Mouse (Mus musculus) MEL (cell line): Measurements from ENCODE around the gene Myg1.

Experiments
- CTCF ChIP-seq, 3 experiments: IDR thresholded peaks in 2 of 3; conservative IDR thresholded peaks in 1 of 3; 2 replicates each; pipeline ENCODE4 v1.5.1; 2011 to 2012; ENCODE audit warnings: low read length in 3 of 3, low read depth in 2 of 3, mild to moderate bottlenecking in 2 of 3, improper control_type of control experiment in 1 of 3, inconsistent platforms in 1 of 3, mixed read lengths in 1 of 3, moderate library complexity in 1 of 3; ENCODE audit not compliant: control insufficient read depth in 1 of 3, insufficient read depth in 1 of 3, poor library complexity in 1 of 3, severe bottlenecking in 1 of 3
- EP300 ChIP-seq, 2 experiments: IDR thresholded peaks; 2 replicates each; pipeline ENCODE4 v1.6.1; 2011; ENCODE audit warnings: improper control_type of control experiment in 2 of 2, low read length in 2 of 2, low read depth in 1 of 2, mild to moderate bottlenecking in 1 of 2
- GATA1 ChIP-seq: IDR thresholded peaks from 2 replicates; pipeline ENCODE4 v1.6.1; 2011; ENCODE audit warnings: low read depth, low read length, improper control_type of control experiment
- MEF2A ChIP-seq: IDR thresholded peaks from 2 replicates; pipeline ENCODE4 v1.6.1; 2014; ENCODE audit warnings: low read depth, mild to moderate bottlenecking, inconsistent platforms, low read length, improper control_type of control experiment; ENCODE audit not compliant: poor library complexity, insufficient replicate concordance, severe bottlenecking; ENCODE audit errors: extremely low read depth
- NRF1 ChIP-seq: IDR thresholded peaks from 2 replicates; pipeline ENCODE4 v1.6.1; 2014; ENCODE audit warnings: low read depth, mild to moderate bottlenecking, inconsistent platforms, low read length, improper control_type of control experiment, moderate library complexity; ENCODE audit not compliant: poor library complexity, insufficient read depth, severe bottlenecking
- TBP ChIP-seq: IDR thresholded peaks from 2 replicates; pipeline ENCODE4 v1.8.0; 2011; ENCODE audit warnings: low read depth, low read length, improper control_type of control experiment
- USF2 ChIP-seq, 2 experiments: IDR thresholded peaks; 2 replicates each; pipeline ENCODE4 v1.6.1; 2011 to 2012; ENCODE audit warnings: improper control_type of control experiment in 2 of 2, low read length in 2 of 2, borderline replicate concordance in 1 of 2, inconsistent platforms in 1 of 2, low read depth in 1 of 2, mild to moderate bottlenecking in 1 of 2; ENCODE audit not compliant: insufficient read depth in 1 of 2

DNA sequence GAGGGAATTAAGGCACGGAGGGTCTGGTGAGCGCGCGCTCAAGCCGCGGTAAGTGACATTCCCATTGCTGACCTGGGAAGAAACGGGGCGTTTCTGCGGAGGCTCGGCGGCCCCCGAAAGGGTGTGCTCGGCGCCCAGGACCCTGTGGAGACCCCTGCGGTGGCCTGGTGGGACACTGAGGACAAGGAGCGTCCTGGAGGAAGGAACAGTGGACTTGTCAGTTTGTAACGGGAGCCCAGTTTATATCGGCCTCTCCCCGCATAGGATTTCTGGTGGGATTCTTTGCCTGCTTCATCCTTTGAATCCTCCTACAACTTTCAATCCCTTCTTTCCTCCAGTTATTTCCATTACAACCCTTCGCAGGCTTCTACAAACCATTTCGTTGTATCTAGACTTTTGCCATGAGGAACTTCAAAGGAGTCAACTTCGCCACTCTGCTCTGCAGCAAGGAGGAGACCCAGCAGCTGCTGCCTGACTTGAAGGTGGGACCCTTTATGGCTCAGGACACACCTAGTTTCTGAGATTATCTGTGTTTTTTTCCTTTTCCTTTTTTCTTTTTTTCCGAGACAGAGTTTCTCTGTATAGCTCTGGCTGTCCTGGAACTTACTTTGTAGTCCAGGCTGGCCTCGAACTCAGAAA, 35.0 kb upstream of the Myg1 start:
- no peak for TF ChIP-seq NRF1
- TF ChIP-seq CTCF (IDR thresholded peaks at IDR 0.05 in 2 of 3, conservative IDR thresholded peaks at IDR 0.05 in 1 of 3; ENCODE audit: control insufficient read depth in 1 of 3, insufficient read depth in 1 of 3, low read depth in 2 of 3, low read length in 3 of 3, poor library complexity in 1 of 3, severe bottlenecking in 1 of 3), result no peak
- TF ChIP-seq GATA1, result no peak
- TF ChIP-seq TBP, result no peak
- no peak for TF ChIP-seq EP300 (IDR thresholded peaks at IDR 0.05; ENCODE audit: low read depth in 1 of 2, low read length in 2 of 2)
- no peak for TF ChIP-seq USF2 (IDR thresholded peaks at IDR 0.05; ENCODE audit: borderline replicate concordance in 1 of 2, insufficient read depth in 1 of 2, low read depth in 1 of 2, low read length in 2 of 2)
- TF ChIP-seq MEF2A, result no peak
